Mouse (Mus musculus) embryonic facial prominence, embryonic 14.5 days (tissue): ENCODE data around the gene Zfp598. TPM values are rescaled to one million over a fixed set of nuclear protein-coding genes. Genes with fewer than 3 reads are reported as not detected.

ENCODE experiments used
- ATAC-seq: fragments of 200-750 bp; cut with Nextera tagmentation; 2 replicates; pipeline ENCODE4 v1.8.0; 2017; ENCODE audit warnings: low read depth, moderate number of reproducible peaks, moderate TSS enrichment
- DNase-seq: peaks from one replicate; pipeline ENCODE4 v3.0.0-alpha.2; 2015; ENCODE audit warnings: low spot score
- H3K27ac ChIP-seq: fragments of 300-500 bp; sonication (generic); replicated peaks from 2 replicates; pipeline ENCODE4 v1.5.1; 2014; ENCODE audit warnings: low read depth, mild to moderate bottlenecking, low read length, moderate library complexity
- H3K27me3 ChIP-seq: fragments of 300-500 bp; sonication (generic); replicated peaks from 2 replicates; pipeline ENCODE4 v1.6.1; 2014; ENCODE audit warnings: low read length; ENCODE audit not compliant: control insufficient read depth, insufficient read depth
- H3K36me3 ChIP-seq: fragments of 300-500 bp; sonication (generic); 2 replicates; pipeline ENCODE4 v1.6.1; 2014; ENCODE audit warnings: low read length, mixed read lengths; ENCODE audit not compliant: control insufficient read depth, insufficient read depth
- H3K4me1 ChIP-seq: fragments of 300-500 bp; sonication (generic); 2 replicates; pipeline ENCODE4 v1.6.1; 2014; ENCODE audit warnings: antibody characterized with exemption, low read length; ENCODE audit not compliant: control insufficient read depth, insufficient read depth
- H3K4me2 ChIP-seq: fragments of 300-500 bp; sonication (generic); 2 replicates; pipeline ENCODE4 v1.6.1; 2014; ENCODE audit warnings: low read depth, mild to moderate bottlenecking, low read length, moderate library complexity, mixed read lengths
- H3K4me3 ChIP-seq: fragments of 300-500 bp; sonication (generic); 2 replicates; pipeline ENCODE4 v1.5.1; 2014; ENCODE audit warnings: low read depth, mild to moderate bottlenecking, low read length
- H3K9ac ChIP-seq: fragments of 300-500 bp; sonication (generic); 2 replicates; pipeline ENCODE4 v1.6.1; 2014; ENCODE audit warnings: low read depth, mild to moderate bottlenecking, low read length, moderate library complexity, mixed read lengths
- H3K9me3 ChIP-seq: fragments of 300-500 bp; sonication (generic); 2 replicates; pipeline ENCODE4 v1.6.1; 2016; ENCODE audit warnings: low read length; ENCODE audit not compliant: control insufficient read depth
- WGBS: fragments of 180-500 bp; shearing (Covaris S2); extraction: QIAGEN DNeasy Blood & Tissue Kit; methylation state at CpG from one replicate; pipeline ENCODE4 v1.1.7; 2014; 5-methylcytosine and 5-hydroxymethylcytosine counted together
- polyA plus RNA-seq: library from polyadenylated mRNA; unstranded; fragments of >200 nt; fragmentation: Nextera tagmentation; extraction: Ambion mirVana; gene quantifications from 2 replicates; pipeline ENCODE4 v1.2.1, GENCODE M21; 2014

Zfp598 gene
- polyA plus RNA-seq, 1 experiment from 2014 or later: 25.2 TPM

DNA sequence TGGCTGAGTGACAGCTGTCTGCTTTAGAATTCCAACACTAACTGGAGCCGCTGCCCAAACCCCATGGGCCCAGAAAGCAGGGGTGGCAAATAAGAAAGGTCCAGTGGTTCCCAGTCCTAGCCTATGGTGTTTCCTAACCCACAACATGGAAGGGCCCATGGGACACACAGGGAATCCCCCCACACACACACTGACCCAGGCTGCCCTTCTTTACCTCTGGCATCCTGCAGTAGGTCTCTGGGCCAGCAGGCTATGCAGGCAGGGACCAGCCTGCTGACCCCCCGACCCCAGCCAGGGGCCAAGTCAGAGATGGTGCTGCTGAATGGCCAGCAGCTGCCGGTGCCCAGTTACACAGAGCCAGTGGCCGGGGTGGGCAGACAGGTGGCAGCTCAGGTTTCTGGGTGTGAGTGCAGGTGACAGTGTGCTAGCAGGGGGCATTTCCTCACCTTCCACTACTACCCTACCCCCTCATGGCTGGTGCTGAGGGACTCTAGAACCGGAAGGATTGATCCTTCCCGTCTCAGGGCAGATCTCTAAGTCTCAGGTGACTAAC, 26.6 kb upstream of the Zfp598 start:
- ATAC-seq (no peak), DNase-seq (no peak)
- no peak overlapping the region for H3K4me2 ChIP-seq
- no peaks in the 10 kb centered on the region for H3K9me3 ChIP-seq
- no peak overlapping the region for H3K27ac ChIP-seq
- H3K9ac ChIP-seq: no peak overlapping the region
- peaks cover 27% of the 10 kb centered on the region for H3K36me3 ChIP-seq
- H3K4me1 ChIP-seq: peaks cover 33% of the 10 kb centered on the region
- no peaks in the 10 kb centered on the region for H3K27me3 ChIP-seq
- 53% methylated on average over 6 of the region's 6 CpGs for WGBS
- H3K4me3 ChIP-seq: no peak overlapping the region

DNA sequence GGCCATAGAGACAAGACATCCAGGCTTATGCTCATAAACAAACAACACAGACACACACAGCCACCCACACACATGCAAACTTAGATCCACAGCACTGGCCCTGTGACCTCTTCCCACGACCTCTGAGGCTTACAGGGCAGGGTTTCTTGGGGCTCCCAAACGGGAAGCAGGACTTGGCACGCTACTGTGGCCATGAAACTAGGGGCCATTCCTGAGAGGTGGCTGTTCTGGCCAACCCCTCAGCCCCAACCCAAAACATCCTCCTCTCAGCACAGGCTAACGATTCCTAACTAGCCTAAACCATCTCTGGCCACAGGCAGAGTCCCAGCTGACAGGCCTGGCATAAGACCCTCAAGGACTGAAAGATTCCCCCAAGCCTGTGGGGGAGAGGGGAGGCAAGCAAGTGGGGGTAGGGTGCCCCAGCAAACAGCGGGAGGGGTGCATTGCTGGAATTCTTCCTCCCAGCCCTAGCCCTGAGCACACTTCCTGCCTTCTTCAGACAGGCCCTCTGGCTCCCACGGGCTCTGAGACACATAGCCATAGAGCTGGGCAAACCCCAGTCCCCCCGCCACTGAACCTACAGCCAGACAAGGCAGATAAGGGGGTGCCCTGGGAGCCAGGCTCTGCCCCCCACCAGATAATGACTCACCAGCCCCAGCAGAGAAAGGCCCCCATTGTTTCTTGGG, 25.3 kb upstream of the Zfp598 start:
- Histone ChIP-seq H3K4me3 (no peak overlapping the region), H3K4me1 (peaks cover 32% of the 10 kb centered on the region), H3K27ac (peak overlapping the region; percentile 19), H3K27me3 (no peaks in the 10 kb centered on the region), H3K4me2 (peak overlapping the region; percentile 11; the same call in 1 of the 2 replicates), H3K9me3 (no peaks in the 10 kb centered on the region), H3K9ac (peak overlapping the region; percentile 11; the same call in 1 of the 2 replicates), H3K36me3 (peaks cover 22% of the 10 kb centered on the region)
- DNase-seq: no peak
- no peak for ATAC-seq
- 27% methylated on average over 7 of the region's 7 CpGs for WGBS

DNA sequence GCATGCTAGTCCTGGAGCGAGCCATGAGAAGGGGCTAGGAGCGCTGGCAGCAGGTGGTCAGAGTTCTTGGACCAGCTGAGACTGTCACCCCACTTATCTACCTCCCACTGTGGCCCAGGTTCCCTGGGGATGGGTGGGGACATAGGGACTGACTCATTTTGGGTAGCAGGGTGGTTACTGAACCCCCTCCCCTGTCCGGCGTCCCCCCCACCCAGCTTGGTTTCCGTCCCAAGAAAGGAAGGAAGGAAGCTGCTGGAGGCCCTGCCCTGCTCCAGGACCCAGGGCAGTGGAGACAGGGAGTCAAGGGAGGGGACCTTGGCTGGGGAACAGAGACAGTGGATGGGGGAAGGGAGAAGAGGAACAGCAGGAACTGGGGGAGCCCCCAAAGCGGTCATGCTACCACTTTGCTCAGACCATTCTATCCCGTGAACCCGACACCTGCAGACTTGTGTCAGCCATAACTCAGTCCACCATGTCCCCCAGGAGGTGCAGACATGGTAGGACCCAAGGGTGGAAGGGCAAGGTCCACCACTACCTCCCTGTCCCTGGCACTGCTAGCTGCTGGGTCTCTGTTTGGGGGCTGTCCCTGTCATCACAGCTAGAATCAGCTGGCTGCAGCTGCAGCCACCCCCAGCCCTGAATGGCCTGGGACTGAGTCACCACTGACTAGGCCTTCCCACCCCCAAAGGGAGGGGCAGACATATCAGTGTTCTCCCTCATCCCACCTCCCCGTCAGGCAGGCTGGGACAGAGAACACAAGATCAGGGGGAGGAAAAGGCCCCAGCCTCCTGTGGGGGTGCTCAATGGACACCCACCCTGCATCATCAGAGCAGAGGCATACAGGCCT, 24.4 kb upstream of the Zfp598 start:
- Histone ChIP-seq H3K4me2 (peak overlapping the region; percentile 11; the same call in 1 of the 2 replicates), H3K9ac (peak overlapping the region; percentile 11; the same call in 1 of the 2 replicates), H3K4me3 (no peak overlapping the region), H3K36me3 (peaks cover 19% of the 10 kb centered on the region), H3K4me1 (peaks cover 25% of the 10 kb centered on the region), H3K27ac (peak overlapping the region; percentile 19), H3K9me3 (no peaks in the 10 kb centered on the region), H3K27me3 (no peaks in the 10 kb centered on the region)
- no peak for ATAC-seq
- 84% methylated on average over 8 of the region's 9 CpGs for WGBS
- DNase-seq: no peak

DNA sequence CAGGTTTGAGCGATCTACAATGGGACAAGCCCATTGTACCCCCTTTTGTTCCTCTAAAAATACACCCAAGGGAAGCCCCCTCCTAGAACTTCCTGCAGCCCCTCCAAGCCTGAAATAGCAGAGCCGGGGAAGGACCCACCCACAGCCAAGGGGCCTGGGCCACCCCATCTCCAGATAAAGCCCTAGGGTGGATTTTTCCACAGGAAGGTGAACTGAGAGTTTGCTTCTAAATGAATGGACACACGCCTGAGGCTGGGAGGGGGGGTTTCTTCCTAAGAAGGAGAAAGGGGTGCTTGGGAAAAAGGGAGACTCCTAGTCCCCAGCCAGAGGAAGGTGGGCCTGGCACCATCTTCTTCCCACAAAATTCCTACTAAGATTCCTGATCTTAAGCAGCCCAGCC, 23.6 kb upstream of the Zfp598 start:
- no peak for ATAC-seq
- H3K27ac ChIP-seq: 0 out of 2 replicates have a peak overlapping the region, but pooled peaks have one; percentile 19

DNA sequence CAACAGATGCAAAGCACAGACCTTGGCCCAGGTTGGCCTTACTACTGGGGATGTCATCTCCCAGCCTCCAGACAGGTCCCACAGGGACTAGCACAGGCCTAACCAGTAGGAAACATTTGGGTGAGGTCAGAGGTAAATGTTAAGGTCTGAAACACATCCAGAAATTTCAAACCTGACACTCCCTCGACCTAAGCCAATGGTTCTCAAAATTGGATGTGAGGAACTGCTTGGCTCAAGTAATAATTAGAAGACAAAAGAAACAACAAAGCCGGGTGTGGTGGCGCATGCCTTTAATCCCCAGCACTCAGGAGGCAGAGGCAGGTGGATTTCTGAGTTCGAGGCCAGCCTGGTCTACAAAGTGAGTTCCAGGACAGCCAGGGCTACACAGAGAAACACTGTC, 23.1 kb upstream of the Zfp598 start:
- no peak overlapping the region for H3K27ac ChIP-seq
- no peak overlapping the region for H3K4me2 ChIP-seq
- peaks cover 8% of the 10 kb centered on the region; the same call in 1 of the 2 replicates for H3K36me3 ChIP-seq
- H3K4me1 ChIP-seq: peaks cover 27% of the 10 kb centered on the region
- DNase-seq (no peak), ATAC-seq (no peak)
- no peak overlapping the region for H3K4me3 ChIP-seq
- H3K9me3 ChIP-seq: no peaks in the 10 kb centered on the region
- H3K9ac ChIP-seq: no peak overlapping the region
- no peaks in the 10 kb centered on the region for H3K27me3 ChIP-seq
- 86% methylated on average over 4 of the region's 4 CpGs for WGBS

More for the DNA sequence above, 23.6 kb upstream of the Zfp598 start:
- H3K9me3 ChIP-seq: no peaks in the 10 kb centered on the region
- H3K4me3 ChIP-seq: no peak overlapping the region
- no peak overlapping the region for H3K4me2 ChIP-seq
- no peaks in the 10 kb centered on the region for H3K27me3 ChIP-seq
- WGBS: 74% methylated on average over 3 of the region's 3 CpGs
- H3K9ac ChIP-seq: no peak overlapping the region
- H3K36me3 ChIP-seq: peaks cover 10% of the 10 kb centered on the region; the same call in 1 of the 2 replicates
- no peak for DNase-seq
- H3K4me1 ChIP-seq: peaks cover 27% of the 10 kb centered on the region

DNA sequence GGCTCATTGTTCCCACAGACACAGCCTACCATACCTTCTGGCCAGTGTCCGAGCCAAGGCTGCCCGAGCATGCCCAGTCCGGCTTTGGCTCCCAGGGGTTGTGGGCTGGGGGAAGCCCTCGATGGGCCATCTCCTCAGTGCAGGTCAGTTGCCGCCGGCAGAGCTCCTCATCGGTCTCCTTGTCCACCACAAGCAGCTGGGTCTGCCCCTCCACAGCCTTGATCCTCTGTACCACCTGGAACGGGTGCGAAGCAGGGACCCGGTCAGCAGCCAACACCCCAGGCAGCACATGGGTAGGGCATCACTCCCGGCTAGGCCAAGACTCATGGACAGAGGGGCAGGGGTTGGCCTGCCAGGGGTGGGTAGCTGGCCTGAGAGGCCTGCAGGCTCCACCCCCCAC, 22.0 kb upstream of the Zfp598 start:
- no peak for DNase-seq
- no peaks in the 10 kb centered on the region for H3K27me3 ChIP-seq
- no peaks in the 10 kb centered on the region for H3K9me3 ChIP-seq
- no peak for ATAC-seq
- H3K4me3 ChIP-seq: no peak overlapping the region
- H3K4me1 ChIP-seq: peaks cover 27% of the 10 kb centered on the region
- 82% methylated on average over 6 of the region's 11 CpGs for WGBS
- no peak overlapping the region for H3K27ac ChIP-seq
- peak overlapping the region; percentile 15; the same call in 1 of the 2 replicates for H3K4me2 ChIP-seq
- peak overlapping the region; percentile 27; the same call in 1 of the 2 replicates for H3K9ac ChIP-seq
- H3K36me3 ChIP-seq: 0 out of 2 replicates have a peak, but pooled peaks cover 5% of the 10 kb centered on the region

DNA sequence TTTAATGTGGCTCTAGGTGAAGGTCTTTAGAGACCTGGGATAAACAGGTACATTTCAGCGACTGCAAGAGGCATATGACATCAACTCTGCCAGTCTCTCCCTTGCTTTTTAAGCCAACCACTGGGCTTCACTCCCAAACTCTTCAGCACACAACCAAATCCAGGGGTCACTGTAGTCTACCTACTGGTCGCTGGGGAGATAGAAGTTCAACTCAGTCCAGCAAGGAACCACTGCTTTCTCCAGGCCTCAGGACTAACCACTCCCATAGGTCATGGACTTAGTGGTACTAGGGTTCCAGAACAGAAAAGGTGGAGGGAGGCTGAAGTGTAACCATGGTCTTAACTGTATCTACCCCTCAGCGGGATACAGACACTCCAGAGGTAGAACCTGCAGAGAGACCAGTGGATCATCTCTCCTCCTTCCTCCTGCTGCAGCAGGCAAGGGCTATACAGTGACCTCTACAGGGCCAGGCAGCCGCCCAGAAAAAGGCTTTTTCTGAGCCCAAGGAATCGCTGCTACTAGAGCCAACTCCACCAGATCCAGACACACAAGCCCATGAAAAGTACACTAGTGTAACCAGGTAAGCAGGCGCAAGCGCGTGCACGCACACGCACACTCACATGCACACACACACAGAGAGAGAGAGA, 20.6 kb upstream of the Zfp598 start:
- DNase-seq: no peak
- H3K9me3 ChIP-seq: no peaks in the 10 kb centered on the region
- no peak for ATAC-seq
- peak overlapping the region; percentile 97 for H3K4me2 ChIP-seq
- H3K27ac ChIP-seq: no peak overlapping the region
- 73% methylated on average over 10 of the region's 10 CpGs for WGBS
- H3K9ac ChIP-seq: peak overlapping the region; percentile 87
- H3K4me3 ChIP-seq: peak overlapping the region; percentile 87
- H3K36me3 ChIP-seq: 0 out of 2 replicates have a peak, but pooled peaks cover 5% of the 10 kb centered on the region
- H3K27me3 ChIP-seq: no peaks in the 10 kb centered on the region
- peaks cover 27% of the 10 kb centered on the region for H3K4me1 ChIP-seq

DNA sequence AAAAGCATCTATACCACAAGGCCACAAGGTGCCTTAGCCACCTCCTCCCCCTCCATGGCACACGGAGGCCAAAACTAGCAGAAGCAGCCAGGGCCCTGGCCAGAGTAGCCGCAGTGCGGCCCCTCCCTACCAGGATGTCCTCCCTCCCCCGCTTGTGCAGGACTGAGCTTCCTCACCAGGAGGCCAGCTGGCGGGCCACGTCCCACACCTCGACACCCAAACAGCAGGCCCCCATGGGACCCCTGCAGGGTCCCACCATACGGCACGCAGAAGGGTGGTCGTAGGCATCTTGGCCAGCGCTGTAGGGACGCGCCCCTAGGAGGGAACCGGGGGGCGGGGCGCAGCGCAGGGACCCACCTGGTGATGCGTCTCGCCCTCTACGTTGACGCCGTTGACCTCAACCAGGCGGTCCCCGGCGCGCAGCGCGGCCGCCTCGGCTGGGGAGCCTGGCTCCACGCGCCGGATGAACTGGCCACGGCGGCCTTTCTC, 19.9 kb upstream of the Zfp598 start:
- Histone ChIP-seq H3K4me3 (peak overlapping the region; percentile 87), H3K27ac (peak overlapping the region; percentile 55), H3K4me1 (peaks cover 22% of the 10 kb centered on the region), H3K4me2 (peak overlapping the region; percentile 97), H3K36me3 (0 out of 2 replicates have a peak, but pooled peaks cover 5% of the 10 kb centered on the region), H3K9me3 (no peaks in the 10 kb centered on the region), H3K9ac (peak overlapping the region; percentile 87), H3K27me3 (no peaks in the 10 kb centered on the region)
- peak; percentile 24; the same call in 1 of the 2 replicates for ATAC-seq
- WGBS: 1% methylated on average over 19 of the region's 35 CpGs
- no peak for DNase-seq
